Mouse (Mus musculus) v-Abl transformed pro-B cells (cell line): ENCODE measurements around the gene BC024978.
"Not testable (repeated sequence)": the region's sequence is repeated elsewhere in the genome, so short reads cannot be mapped to it uniquely, and the experiment has no call there.

Source experiments
- in situ Hi-C, 2 experiments: fragments of 400-800 bp; cut with MboI; formaldehyde crosslinking; loops; one replicate each; pipeline ENCODE4 v1.15.1; 2025; ENCODE audit not compliant: unreplicated experiment in 2 of 2

The BC024978 gene

GRCm38 (mm10) chr7:27244088-27244487 lies 48.5 kb downstream of the BC024978 start:
- in situ Hi-C loops: not testable (repeated sequence)

GRCm38 (mm10) chr7:27249146-27249545 lies 53.6 kb downstream of the BC024978 start:
- in situ Hi-C loops: no loop called here

GRCm38 (mm10) chr7:27249928-27250327 lies 54.3 kb downstream of the BC024978 start:
- in situ Hi-C loops: no loop called here

- in situ Hi-C loops: no loop called here
Observed at GRCm38 (mm10) chr7:27251946-27252345, 56.4 kb downstream of the BC024978 start.

GRCm38 (mm10) chr7:27255721-27256120 lies 60.1 kb downstream of the BC024978 start:
- in situ Hi-C loops: no loop called here

GRCm38 (mm10) chr7:27257046-27257851 lies 61.7 kb downstream of the BC024978 start:
- in situ Hi-C loops: no loop called here

GRCm38 (mm10) chr7:27257852-27258204 lies 62.2 kb downstream of the BC024978 start:
- in situ Hi-C loops: no loop called here

GRCm38 (mm10) chr7:27258205-27258899 lies 62.8 kb downstream of the BC024978 start, which contains the start of gene Numbl:
Gene Numbl, plus strand, starts transcription at chr7:27258433.
- in situ Hi-C loops: no loop called here

- in situ Hi-C loops: no loop called here
Observed at GRCm38 (mm10) chr7:27259271-27259721, 63.7 kb downstream of the BC024978 start.

- in situ Hi-C loops: no loop called here
Observed at GRCm38 (mm10) chr7:27259771-27260170, 64.2 kb downstream of the BC024978 start.
